Mouse (Mus musculus) bone marrow macrophage, adult 2 months (primary cell): ENCODE measurements around the gene Tnn. TPM values are rescaled to one million over a fixed set of nuclear protein-coding genes. Genes with fewer than 3 reads are reported as not detected.

Source experiments
- H3K27ac ChIP-seq: 2 replicates; pipeline ENCODE4 v1.5.1; 2012; ENCODE audit warnings: low read depth, low read length; ENCODE audit not compliant: insufficient read depth
- H3K4me1 ChIP-seq: 2 replicates; pipeline ENCODE4 v1.6.1; 2012; ENCODE audit warnings: low read length; ENCODE audit not compliant: control insufficient read depth, insufficient read depth
- H3K4me3 ChIP-seq: 2 replicates; pipeline ENCODE4 v1.5.1; 2012; ENCODE audit warnings: mild to moderate bottlenecking, low read length, moderate library complexity; ENCODE audit not compliant: insufficient read depth
- CTCF ChIP-seq: IDR thresholded peaks from 2 replicates; pipeline ENCODE4 v1.5.1; 2012; ENCODE audit warnings: low read depth, mild to moderate bottlenecking, low read length, moderate library complexity
- POLR2A ChIP-seq: IDR thresholded peaks from 2 replicates; pipeline ENCODE4 v1.6.1; 2012; ENCODE audit warnings: mild to moderate bottlenecking, low read depth, low read length, borderline replicate concordance
- polyA plus RNA-seq: library from polyadenylated mRNA; stranded (reverse); fragments of >200 nt; gene quantifications from 2 replicates; pipeline ENCODE4 v1.2.4, GENCODE M21; 2012; ENCODE audit not compliant: missing spikeins, insufficient read depth, insufficient read length

The Tnn gene
- polyA plus RNA-seq, 1 experiment = 0.75 TPM

GRCm38 (mm10) chr1:160145606-160146005 lies 7.8 kb downstream of the Tnn start:
- H3K4me3 ChIP-seq = no peak overlapping the region
- H3K4me1 ChIP-seq = peaks cover 18% of the 10 kb centered on the region
- no peak overlapping the region for H3K27ac ChIP-seq
- TF ChIP-seq POLR2A = no peak
- no peak for TF ChIP-seq CTCF

GRCm38 (mm10) chr1:160144343-160144742 lies 9.0 kb downstream of the Tnn start:
- Histone ChIP-seq H3K4me1 (peaks cover 9% of the 10 kb centered on the region), H3K4me3 (no peak overlapping the region), H3K27ac (no peak overlapping the region)
- TF ChIP-seq CTCF = no peak
- TF ChIP-seq POLR2A = no peak

GRCm38 (mm10) chr1:160136362-160136890 lies 17.0 kb downstream of the Tnn start:
- no peak for TF ChIP-seq CTCF
- no peak for TF ChIP-seq POLR2A
- Histone ChIP-seq H3K27ac (no peak overlapping the region), H3K4me1 (no peaks in the 10 kb centered on the region), H3K4me3 (no peak overlapping the region)

- peaks cover 3% of the 10 kb centered on the region for H3K4me1 ChIP-seq
- TF ChIP-seq CTCF (no peak), POLR2A (no peak)
- no peak overlapping the region for H3K4me3 ChIP-seq
- no peak overlapping the region for H3K27ac ChIP-seq
Measured at GRCm38 (mm10) chr1:160133464-160134079, 19.8 kb downstream of the Tnn start.

GRCm38 (mm10) chr1:160123957-160124356 lies 29.4 kb downstream of the Tnn start:
- TF ChIP-seq POLR2A (no peak), CTCF (no peak)
- Histone ChIP-seq H3K4me3 (no peak overlapping the region), H3K4me1 (peaks cover 4% of the 10 kb centered on the region; the same call in 1 of the 2 replicates), H3K27ac (no peak overlapping the region)

- no peak overlapping the region for H3K4me3 ChIP-seq
- TF ChIP-seq CTCF (no peak), POLR2A (no peak)
- no peak overlapping the region for H3K27ac ChIP-seq
- no peaks in the 10 kb centered on the region for H3K4me1 ChIP-seq
Measured at GRCm38 (mm10) chr1:160108604-160109003, 44.8 kb downstream of the Tnn start.

GRCm38 (mm10) chr1:160105426-160105825 lies 48.0 kb downstream of the Tnn start:
- no peak for TF ChIP-seq CTCF
- TF ChIP-seq POLR2A = no peak
- no peak overlapping the region for H3K4me3 ChIP-seq
- no peaks in the 10 kb centered on the region for H3K4me1 ChIP-seq
- H3K27ac ChIP-seq = no peak overlapping the region

- Histone ChIP-seq H3K4me1 (peaks cover 4% of the 10 kb centered on the region), H3K4me3 (no peak overlapping the region), H3K27ac (no peak overlapping the region)
- TF ChIP-seq CTCF = no peak
- no peak for TF ChIP-seq POLR2A
Measured at GRCm38 (mm10) chr1:160100996-160101395, 52.4 kb downstream of the Tnn start.

- H3K27ac ChIP-seq = no peak overlapping the region
Measured at GRCm38 (mm10) chr1:160099659-160100302, 53.6 kb downstream of the Tnn start.

GRCm38 (mm10) chr1:160086651-160087050 lies 66.7 kb downstream of the Tnn start:
- Histone ChIP-seq H3K4me3 (no peak overlapping the region), H3K27ac (no peak overlapping the region), H3K4me1 (no peaks in the 10 kb centered on the region)
- TF ChIP-seq CTCF (no peak), POLR2A (no peak)

More at GRCm38 (mm10) chr1:160099659-160100302, 53.6 kb downstream of the Tnn start:
- peaks cover 4% of the 10 kb centered on the region for H3K4me1 ChIP-seq
- H3K4me3 ChIP-seq = no peak overlapping the region
- TF ChIP-seq POLR2A (no peak), CTCF (no peak)

GRCm38 (mm10) chr1:160084239-160084638 lies 69.1 kb downstream of the Tnn start:
- H3K4me1 ChIP-seq = peaks cover 5% of the 10 kb centered on the region
- no peak overlapping the region for H3K4me3 ChIP-seq

More at GRCm38 (mm10) chr1:160084239-160084638, 69.1 kb downstream of the Tnn start:
- TF ChIP-seq POLR2A (no peak), CTCF (no peak)
- no peak overlapping the region for H3K27ac ChIP-seq
